Mouse (Mus musculus): ENCODE results near the gene Gpr141. TPM values are rescaled to one million over a fixed set of nuclear protein-coding genes. Genes with fewer than 3 reads are reported as not detected.

The Gpr141 gene
- total RNA-seq, 1 experiment from 2014 or later: 2.9 TPM

DNA sequence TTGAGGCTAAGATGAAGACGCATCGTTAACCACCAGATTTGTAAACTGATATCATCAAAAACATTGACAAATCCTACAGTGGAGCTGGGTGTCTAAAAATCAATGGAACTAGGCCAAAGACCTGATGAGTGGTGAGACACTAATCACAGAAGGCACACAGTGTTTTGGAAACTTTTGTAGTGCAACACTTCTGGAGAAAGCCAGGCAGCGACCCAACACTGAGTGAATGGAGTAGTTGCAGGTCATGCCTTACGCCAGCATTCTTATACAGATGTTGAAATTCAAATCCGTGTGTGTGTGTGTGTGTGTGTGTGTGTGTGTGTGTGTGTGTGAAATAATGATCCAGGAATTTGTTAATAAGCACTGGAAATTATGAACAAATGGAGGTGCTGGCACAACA is 79.5 kb downstream of the Gpr141 start:
- ATAC-seq (replicated peaks; ENCODE audit: low read depth, poor library complexity, severe bottlenecking): no peak

GRCm38 (mm10) chr13:19734597-19734996 is 89.5 kb downstream of the Gpr141 start:
- ATAC-seq (replicated peaks; ENCODE audit: low read depth, poor library complexity, severe bottlenecking): no peak

GRCm38 (mm10) chr13:19730826-19731225 is 93.2 kb downstream of the Gpr141 start:
- 0 out of 2 replicates have a peak, but pooled peaks have one; percentile 32 for ATAC-seq (replicated peaks; ENCODE audit: low read depth, poor library complexity, severe bottlenecking)

GRCm38 (mm10) chr13:19718954-19719353 is 105.1 kb downstream of the Gpr141 start:
- peak; percentile 60; the same call in 1 of the 2 replicates for ATAC-seq (replicated peaks; ENCODE audit: low read depth, poor library complexity, severe bottlenecking)

- no peak for ATAC-seq (replicated peaks; ENCODE audit: low read depth, poor library complexity, severe bottlenecking)
These were observed 106.9 kb downstream of the Gpr141 start for GRCm38 (mm10) chr13:19717201-19717600.

GRCm38 (mm10) chr13:19703806-19704205 is 120.3 kb downstream of the Gpr141 start:
- no peak for ATAC-seq (replicated peaks; ENCODE audit: low read depth, poor library complexity, severe bottlenecking)

GRCm38 (mm10) chr13:19701443-19702078 is 122.5 kb downstream of the Gpr141 start:
- ATAC-seq (replicated peaks; ENCODE audit: low read depth, poor library complexity, severe bottlenecking): no peak

DNA sequence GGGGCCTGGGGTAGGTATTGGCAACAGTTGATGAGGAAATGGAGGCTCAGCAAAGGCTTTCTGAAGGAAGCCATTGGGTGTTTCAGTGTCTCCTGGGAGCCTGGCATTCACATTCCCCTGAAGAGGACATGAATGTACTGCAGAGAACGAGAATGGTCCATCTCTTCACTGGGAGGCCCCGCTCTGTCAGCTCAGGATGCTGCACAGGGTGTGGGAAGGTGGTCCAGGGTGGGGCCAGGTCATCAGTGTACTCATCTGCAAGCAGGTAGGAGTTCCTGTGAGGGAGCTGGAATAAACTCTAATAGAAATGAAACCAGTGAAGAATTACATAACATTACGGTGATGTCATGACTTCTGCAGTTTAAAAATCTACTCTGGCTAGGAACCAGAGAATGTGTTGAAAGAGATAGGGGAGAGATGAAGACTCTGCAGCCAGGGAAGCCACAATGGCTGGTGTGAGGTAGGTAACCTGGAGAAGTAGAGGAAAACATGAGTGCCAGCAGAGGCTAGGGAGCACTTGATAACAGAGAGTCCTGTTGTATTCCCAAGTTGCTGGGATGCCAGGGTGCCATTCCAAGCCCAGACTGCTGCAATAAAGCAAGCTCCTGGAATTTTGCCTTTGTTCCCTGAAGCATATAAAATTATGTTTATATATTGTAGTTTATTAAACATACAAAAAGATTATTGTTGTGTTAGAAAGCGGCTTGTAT is 123.2 kb downstream of the Gpr141 start:
- ATAC-seq (replicated peaks; ENCODE audit: low read depth, poor library complexity, severe bottlenecking): peak; percentile 30; the same call in 1 of the 2 replicates

Other genes starting within 250 kb of the Gpr141 start
- 19.0 and 22.5 TPM in 2 replicates for gene Epdr1, start 204.3 kb downstream of the Gpr141 start, total RNA-seq (2017)
- gene Sfrp4, start 201.2 kb downstream of the Gpr141 start, total RNA-seq (2017): 1.3 and 2.5 TPM in 2 replicates
- not detected in 2 replicates for gene Nme8, start 126.5 kb downstream of the Gpr141 start, total RNA-seq (2017)